Mouse (Mus musculus) testis, adult 10 weeks (tissue): Measurements from ENCODE around the gene Tmco5. TPM values are rescaled to one million over a fixed set of nuclear protein-coding genes. Genes with fewer than 3 reads are reported as not detected.

Experiments used
- polyA plus RNA-seq: library from polyadenylated mRNA; stranded (reverse); fragments of 350-450 nt; fragmentation: Illumina TruSeq; extraction: RNeasy Lipid Tissue Mini Kit (QIAGEN cat#74804); gene quantifications from one replicate; pipeline ENCODE4 v1.2.3, GENCODE M21; 2014; ENCODE audit warnings: low read depth, low replicate concordance

Tmco5 gene
- 1,595 TPM for polyA plus RNA-seq

DNA sequence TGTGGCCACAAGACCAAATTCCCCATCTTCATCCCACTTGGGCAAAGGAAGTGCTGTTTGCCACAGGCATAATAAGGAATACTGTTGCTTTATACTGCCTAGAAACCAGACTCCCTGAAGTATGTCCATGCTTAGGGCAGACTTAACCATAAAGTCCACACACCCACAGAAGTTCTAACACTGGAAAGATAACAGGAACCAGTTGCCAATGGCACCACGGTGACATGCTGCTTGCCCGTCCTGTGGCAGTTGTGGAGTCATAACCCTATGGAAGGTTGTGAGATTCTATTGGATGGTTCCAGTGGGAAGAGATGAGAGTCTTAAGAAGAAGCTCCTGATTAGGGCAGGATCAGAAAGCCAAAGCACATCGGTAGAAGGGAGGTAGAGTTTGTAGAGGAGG is at the start of gene Tmco5:
Gene Tmco5 (plus strand): TSS at position 301 of the 400 bp plus-strand sequence.

Other genes starting within 250 kb of the Tmco5 start
- gene Spred1, start 242.7 kb downstream of the Tmco5 start, polyA plus RNA-seq, result 11.7 TPM